In the genomic region with DNA sequence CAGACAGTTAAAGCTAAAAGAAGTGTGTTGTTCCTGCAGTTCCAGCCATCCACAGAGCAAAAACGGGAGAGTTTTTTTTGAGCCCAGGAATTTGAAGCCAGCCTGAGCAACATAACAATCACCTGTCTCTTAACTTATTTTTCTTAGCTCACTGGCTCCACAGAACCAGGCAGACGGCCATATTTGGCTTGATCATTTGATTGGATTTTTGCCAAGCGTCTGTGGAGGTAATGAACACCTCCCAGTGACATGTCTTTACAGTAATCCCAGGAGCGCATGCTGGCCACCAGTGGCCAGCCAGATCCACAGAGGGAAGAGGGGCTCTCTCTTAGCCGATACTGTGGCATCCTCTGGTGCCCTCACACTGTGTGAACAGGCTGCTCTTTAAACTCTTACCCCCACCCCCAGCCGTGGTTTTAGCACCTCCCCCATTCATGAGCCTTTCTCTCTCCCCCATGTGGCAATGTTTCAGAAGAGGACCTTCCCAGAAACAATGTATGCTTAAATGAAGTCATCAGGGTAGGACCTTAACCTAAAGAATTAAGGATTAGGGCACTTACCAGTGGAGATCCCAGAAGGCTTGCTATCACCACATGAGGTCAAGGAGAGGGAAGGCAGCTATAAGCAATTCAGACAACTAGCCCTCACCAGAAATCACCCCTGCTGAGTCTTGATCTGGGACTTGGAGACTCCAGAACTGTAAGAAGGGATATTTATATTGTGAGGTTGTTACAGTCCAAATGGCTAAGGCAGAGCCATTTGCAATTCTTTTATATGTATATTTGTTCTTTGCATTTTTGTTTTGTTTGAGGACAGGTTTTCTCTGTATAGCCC, we compare ENCODE assay signal across 25 mouse cellular contexts. TPM values are rescaled to one million over a fixed set of nuclear protein-coding genes. Genes with fewer than 3 reads are reported as not detected.
DNase-seq lines count a peak whose midpoint lies in the region; ATAC-seq and TF ChIP-seq lines count a peak whose summit lies in the region.
"Had no signal": no experiment of that assay in that cellular context is flagged by ENCODE, and none has a peak within 500 bp of the region (broad histone marks: within the 10 kb centered on the region; RNA-seq: fewer than 3 reads in every experiment).

No protein-coding gene starts in this region.

- ATAC-seq in liver, embryonic 11.5 days (replicated peaks; ENCODE audit: low FRiP score): no peak
- ATAC-seq in monocyte, adult 5-6 weeks (replicated peaks; ENCODE audit: insufficient number of reproducible peaks, low FRiP score, low TSS enrichment, poor library complexity, severe bottlenecking): peak; percentile 53
- no peak for ATAC-seq in hindbrain, embryonic 11.5 days (ENCODE audit: low FRiP score)
- ATAC-seq: forebrain, embryonic 15.5 days; inflammation-experienced regulatory T-cells, adult 6 months; midbrain, embryonic 15.5 days had no signal

- H3K4me3 ChIP-seq in liver, adult 2 months (ENCODE audit: insufficient read depth, low read depth, low read length): no peak overlapping the region
- H3K4me3 ChIP-seq in liver, embryonic 11.5 days (ENCODE audit: low read depth, low read length): no peak overlapping the region
- no peak overlapping the region for H3K4me3 ChIP-seq in hindbrain, embryonic 11.5 days (ENCODE audit: low read depth, low read length)
- H3K4me3 ChIP-seq: forebrain, embryonic 15.5 days; hindbrain, embryonic 10.5 days; lung, embryonic 15.5 days; midbrain, embryonic 15.5 days; neural tube, embryonic 15.5 days had no signal

- no peak for TF ChIP-seq CTCF in liver, adult 2 months (IDR thresholded peaks at IDR 0.05; ENCODE audit: low read depth, low read length)

- no peaks in the 10 kb centered on the region for H3K9me3 ChIP-seq in liver, embryonic 11.5 days (ENCODE audit: control insufficient read depth, low read length)
- H3K9me3 ChIP-seq in hindbrain, embryonic 11.5 days (ENCODE audit: control insufficient read depth, low read length): no peaks in the 10 kb centered on the region
- H3K9me3 ChIP-seq: forebrain, embryonic 15.5 days; hindbrain, embryonic 10.5 days; lung, embryonic 15.5 days; midbrain, embryonic 15.5 days; neural tube, embryonic 15.5 days had no signal

- H3K9ac ChIP-seq in liver, adult 2 months (ENCODE audit: low read depth, low read length): no peak overlapping the region
- H3K9ac ChIP-seq in liver, embryonic 11.5 days (ENCODE audit: low read depth, low read length): no peak overlapping the region
- H3K9ac ChIP-seq in hindbrain, embryonic 11.5 days (ENCODE audit: low read depth, low read length): no peak overlapping the region
- H3K9ac ChIP-seq: forebrain, embryonic 15.5 days; liver, embryonic 14.5 days; lung, embryonic 15.5 days; midbrain, embryonic 15.5 days; neural tube, embryonic 15.5 days had no signal

- H3K79me2 ChIP-seq in liver, adult 2 months (ENCODE audit: control insufficient read depth, insufficient read depth, low read length): no peaks in the 10 kb centered on the region

- no peak overlapping the region for H3K4me2 ChIP-seq in liver, embryonic 11.5 days
- H3K4me2 ChIP-seq in hindbrain, embryonic 11.5 days (replicated peaks; ENCODE audit: low read depth, low read length): no peak overlapping the region
- H3K4me2 ChIP-seq: forebrain, embryonic 15.5 days; heart, embryonic 11.5 days; lung, embryonic 15.5 days; midbrain, embryonic 15.5 days; neural tube, embryonic 15.5 days had no signal

- no peak overlapping the region for H3K27ac ChIP-seq in liver, adult 2 months (replicated peaks; ENCODE audit: insufficient read depth, low read depth, low read length)
- H3K27ac ChIP-seq in liver, embryonic 11.5 days (ENCODE audit: low read depth, low read length): no peak overlapping the region
- no peak overlapping the region for H3K27ac ChIP-seq in hindbrain, embryonic 11.5 days (ENCODE audit: low read depth, low read length)
- H3K27ac ChIP-seq: forebrain, embryonic 15.5 days; hindbrain, embryonic 10.5 days; liver, embryonic 14.5 days; lung, embryonic 15.5 days; midbrain, embryonic 15.5 days; neural tube, embryonic 15.5 days had no signal

- WGBS in liver, adult 2 months: 43% methylated on average over 6 of the region's 6 CpGs
- WGBS in liver, embryonic 11.5 days: 59% methylated on average over 6 of the region's 6 CpGs
- 55% methylated on average over 6 of the region's 6 CpGs for WGBS in hindbrain, embryonic 11.5 days

- no peaks in the 10 kb centered on the region for H3K36me3 ChIP-seq in liver, adult 2 months (ENCODE audit: control insufficient read depth, insufficient read depth, low read length)
- H3K36me3 ChIP-seq in liver, embryonic 11.5 days (ENCODE audit: control insufficient read depth, insufficient read depth, low read length): no peaks in the 10 kb centered on the region
- no peaks in the 10 kb centered on the region for H3K36me3 ChIP-seq in hindbrain, embryonic 11.5 days (ENCODE audit: control insufficient read depth, insufficient read depth, low read length)
- H3K36me3 ChIP-seq: forebrain, embryonic 15.5 days; hindbrain, embryonic 10.5 days; lung, embryonic 15.5 days; midbrain, embryonic 15.5 days; neural tube, embryonic 15.5 days had no signal

- DNase-seq in cerebellum, postnatal 14 days: peak; percentile 52 to 54
- no peak for DNase-seq in cerebellum, adult 8-10 months
- DNase-seq in liver, adult 2 months (ENCODE audit: extremely low read depth, low read depth, low spot score): peak; percentile 31
- no peak for DNase-seq in liver, embryonic 11.5 days (ENCODE audit: low spot score)
- peak; percentile 20 for DNase-seq in Muller cell, postnatal 12 days (ENCODE audit: inconsistent ontology term)
- DNase-seq in hindbrain, embryonic 11.5 days (ENCODE audit: low spot score): no peak
- no peak for DNase-seq in lung, postnatal 14 days
- DNase-seq: adrenal gland, postnatal 25 days; cerebellum, adult 9-11 months; gastrocnemius, postnatal 10 days; kidney, adult 8-10 months; kidney, postnatal 10 days; lung, postnatal 4 days; thymus, adult 2 months had no signal

- no peaks in the 10 kb centered on the region for H3K4me1 ChIP-seq in liver, adult 2 months (ENCODE audit: control insufficient read depth, insufficient read depth, low read length)
- peaks cover 2% of the 10 kb centered on the region for H3K4me1 ChIP-seq in liver, embryonic 11.5 days (replicated peaks; ENCODE audit: control insufficient read depth, insufficient read depth, low read length)
- peaks cover 2% of the 10 kb centered on the region for H3K4me1 ChIP-seq in hindbrain, embryonic 11.5 days (replicated peaks; ENCODE audit: control insufficient read depth, insufficient read depth, low read length)
- H3K4me1 ChIP-seq: neural tube, embryonic 15.5 days had no signal

- no peak for TF ChIP-seq POLR2A in liver, adult 2 months (IDR thresholded peaks at IDR 0.05; ENCODE audit: extremely low read depth, insufficient read depth, low read length)

- no peaks in the 10 kb centered on the region for H3K27me3 ChIP-seq in liver, adult 2 months (ENCODE audit: control insufficient read depth, insufficient read depth, low read length)
- peaks cover 8% of the 10 kb centered on the region for H3K27me3 ChIP-seq in liver, embryonic 11.5 days (replicated peaks; ENCODE audit: control insufficient read depth, insufficient read depth, low read length)
- H3K27me3 ChIP-seq in hindbrain, embryonic 11.5 days (ENCODE audit: control insufficient read depth, insufficient read depth, low read length): peaks cover 8% of the 10 kb centered on the region; the same call in 1 of the 2 replicates
- H3K27me3 ChIP-seq: forebrain, embryonic 15.5 days; lung, embryonic 15.5 days; midbrain, embryonic 15.5 days had no signal

RNA-seq across cellular contexts. Expression of a gene that starts 5.6 kb away (rescaled TPM):
- 1.2 and 1.3 TPM in 2 replicates for total RNA-seq in liver, adult 2 months (2014; rRNA removed)
- 0.86 and 1.6 TPM in 2 replicates for polyA plus RNA-seq in liver, adult 2 months (2012; rRNA removed)
- polyA plus RNA-seq in liver, embryonic 11.5 days (2014; fragmentation: Nextera tagmentation; extraction: Ambion mirVana): 0.23 and 0.73 TPM in 2 replicates
- 266 TPM in 3 replicates for total RNA-seq in monocyte, adult 5-6 weeks (2017)
- 0.08 and 0.34 TPM in 2 replicates for polyA plus RNA-seq in hindbrain, embryonic 11.5 days (2014; fragmentation: Nextera tagmentation; extraction: Ambion mirVana)
- total RNA-seq: layer of hippocampus, postnatal 14 days; MEL had no signal
- polyA plus RNA-seq: hindbrain, embryonic 10.5 days had no signal

RNA-seq across cellular contexts. Expression of a gene that starts 42.7 kb away (rescaled TPM):
- 2.4 and 4.1 TPM in 2 replicates for total RNA-seq in liver, adult 2 months (2014; rRNA removed)
- 8.7 and 8.8 TPM in 2 replicates for polyA plus RNA-seq in liver, adult 2 months (2012; rRNA removed)
- 5.1 and 6.1 TPM in 2 replicates for polyA plus RNA-seq in liver, embryonic 11.5 days (2014; fragmentation: Nextera tagmentation; extraction: Ambion mirVana)
- total RNA-seq in monocyte, adult 5-6 weeks (2017): 2.8 to 13.7 TPM (median 3.3 TPM) in 3 replicates
- polyA plus RNA-seq in hindbrain, embryonic 11.5 days (2014; fragmentation: Nextera tagmentation; extraction: Ambion mirVana): 6.8 and 9.0 TPM in 2 replicates

RNA-seq across cellular contexts. Expression of a gene that starts 46.0 kb away (rescaled TPM):
- 11.3 and 11.6 TPM in 2 replicates for total RNA-seq in liver, adult 2 months (2014; rRNA removed)
- polyA plus RNA-seq in liver, adult 2 months (2012; rRNA removed): 4.9 and 5.8 TPM in 2 replicates
- 27.8 and 32.2 TPM in 2 replicates for polyA plus RNA-seq in liver, embryonic 11.5 days (2014; fragmentation: Nextera tagmentation; extraction: Ambion mirVana)
- 27.3 to 53.5 TPM (median 33.8 TPM) in 3 replicates for total RNA-seq in monocyte, adult 5-6 weeks (2017)
- polyA plus RNA-seq in hindbrain, embryonic 11.5 days (2014; fragmentation: Nextera tagmentation; extraction: Ambion mirVana): 29.7 and 31.9 TPM in 2 replicates

Comparison
In these comparisons a context has a peak if more than half of its experiments do, and no peak if none do; other contexts are left out.
1. DNase-seq: peak in cerebellum, postnatal 14 days (2 of 2), liver, adult 2 months (single experiment) and Muller cell, postnatal 12 days (single experiment); none in cerebellum, adult 8-10 months (single experiment), liver, embryonic 11.5 days (single experiment), hindbrain, embryonic 11.5 days (single experiment) and lung, postnatal 14 days (single experiment).